Mouse (Mus musculus) intestine, postnatal 0 days (tissue): ENCODE measurements around the gene Hectd2. TPM values are rescaled to one million over a fixed set of nuclear protein-coding genes. Genes with fewer than 3 reads are reported as not detected.
A peak's percentile ranks its signal among the peaks of the same experiment; 100 is the strongest.

Experiments used
- ATAC-seq: fragments of 200-750 bp; cut with Nextera tagmentation; 2 replicates; pipeline ENCODE4 v1.8.0; 2017; ENCODE audit warnings: mild to moderate bottlenecking, moderate TSS enrichment, moderate library complexity
- H3K27ac ChIP-seq: fragments of 300-500 bp; sonication (generic); 2 replicates; pipeline ENCODE4 v1.5.1; 2014; ENCODE audit warnings: mild to moderate bottlenecking, low read depth, low read length, moderate library complexity
- H3K27me3 ChIP-seq: fragments of 300-500 bp; sonication (generic); replicated peaks from 2 replicates; pipeline ENCODE4 v1.6.1; 2014; ENCODE audit warnings: low read length, mixed read lengths; ENCODE audit not compliant: control insufficient read depth, insufficient read depth
- H3K36me3 ChIP-seq: fragments of 300-500 bp; sonication (generic); 2 replicates; pipeline ENCODE4 v1.6.1; 2014; ENCODE audit warnings: mild to moderate bottlenecking, moderate library complexity; ENCODE audit not compliant: control insufficient read depth, insufficient read depth
- H3K4me1 ChIP-seq: fragments of 300-500 bp; sonication (generic); replicated peaks from 2 replicates; pipeline ENCODE4 v1.6.1; 2014; ENCODE audit warnings: antibody characterized with exemption, low read length, mixed read lengths; ENCODE audit not compliant: control insufficient read depth, insufficient read depth
- H3K4me2 ChIP-seq: fragments of 300-500 bp; sonication (generic); replicated peaks from 2 replicates; pipeline ENCODE4 v1.6.1; 2014; ENCODE audit warnings: low read depth, mild to moderate bottlenecking, moderate library complexity
- H3K4me3 ChIP-seq: fragments of 300-500 bp; sonication (generic); 2 replicates; pipeline ENCODE4 v1.5.1; 2014; ENCODE audit warnings: low read depth, low read length
- H3K9ac ChIP-seq: fragments of 300-500 bp; sonication (generic); 2 replicates; pipeline ENCODE4 v1.6.1; 2014; ENCODE audit warnings: mild to moderate bottlenecking, low read depth, low read length
- H3K9me3 ChIP-seq: fragments of 300-500 bp; sonication (generic); 2 replicates; pipeline ENCODE4 v1.6.1; 2016; ENCODE audit warnings: mixed run types; ENCODE audit not compliant: control insufficient read depth
- CTCF ChIP-seq: sonication (generic); IDR thresholded peaks from 2 replicates; pipeline ENCODE4 v1.5.1; 2016; ENCODE audit warnings: low read depth, mild to moderate bottlenecking, control low read depth, antibody characterized with exemption, moderate library complexity
- WGBS: fragments of 180-500 bp; shearing (Covaris S2); extraction: QIAGEN DNeasy Blood & Tissue Kit; methylation state at CpG from one replicate; pipeline ENCODE4 v1.1.7; 2014; 5-methylcytosine and 5-hydroxymethylcytosine counted together
- polyA plus RNA-seq: library from polyadenylated mRNA; unstranded; fragments of >200 nt; fragmentation: Nextera tagmentation; extraction: Ambion mirVana; gene quantifications from 2 replicates; pipeline ENCODE4 v1.2.1, GENCODE M21; 2015

The Hectd2 gene
- polyA plus RNA-seq, 1 experiment from 2014 or later: 1.0 TPM

DNA sequence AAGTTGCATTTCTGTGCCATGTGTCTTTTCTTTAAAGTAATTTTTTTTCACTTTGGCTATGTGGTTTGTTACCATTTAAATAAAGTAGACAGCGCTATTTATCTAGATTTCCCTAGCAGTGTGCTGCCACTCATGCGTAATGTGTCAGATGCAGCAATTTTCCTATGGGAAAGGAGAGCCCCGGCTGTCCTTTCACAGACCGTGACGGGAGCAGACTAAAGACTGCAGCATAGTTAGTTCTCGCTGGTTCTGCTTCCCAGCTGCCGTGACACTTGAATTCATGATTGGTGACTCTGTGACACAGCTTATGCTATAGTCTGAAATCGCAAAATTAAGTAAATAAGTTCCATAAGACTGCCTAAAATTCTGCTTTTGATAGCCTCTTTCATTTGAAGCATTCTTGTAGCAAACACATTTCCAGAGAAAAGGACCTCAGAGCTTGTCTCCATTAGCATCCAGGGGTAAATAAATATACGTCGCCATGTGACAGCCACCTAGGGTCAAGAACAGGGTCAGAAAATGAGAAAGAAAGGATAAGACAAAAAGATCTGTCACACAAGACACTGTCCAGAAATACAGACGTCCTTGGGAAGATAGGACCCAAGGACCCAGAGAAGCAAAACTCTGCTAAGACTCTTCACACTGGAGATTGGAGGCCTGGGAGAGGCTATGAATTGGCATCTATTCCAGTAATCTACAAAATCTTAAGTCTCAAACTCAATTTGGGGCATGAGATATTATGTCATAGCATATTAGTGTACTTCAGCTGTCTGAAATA is 48.3 kb downstream of the Hectd2 start:
- H3K36me3 ChIP-seq: no peaks in the 10 kb centered on the region
- no peak overlapping the region for H3K4me3 ChIP-seq
- H3K9ac ChIP-seq: no peak overlapping the region
- H3K4me1 ChIP-seq: no peaks in the 10 kb centered on the region
- 73% methylated on average over 11 of the region's 11 CpGs for WGBS
- no peak overlapping the region for H3K27ac ChIP-seq
- no peaks in the 10 kb centered on the region for H3K27me3 ChIP-seq
- TF ChIP-seq CTCF: no peak
- no peaks in the 10 kb centered on the region for H3K9me3 ChIP-seq
- no peak overlapping the region for H3K4me2 ChIP-seq
- no peak for ATAC-seq

GRCm38 (mm10) chr19:36606270-36606669 is 51.8 kb downstream of the Hectd2 start:
- Histone ChIP-seq H3K9ac (no peak overlapping the region), H3K4me2 (no peak overlapping the region), H3K4me3 (no peak overlapping the region), H3K4me1 (no peaks in the 10 kb centered on the region), H3K36me3 (no peaks in the 10 kb centered on the region), H3K9me3 (no peaks in the 10 kb centered on the region), H3K27ac (no peak overlapping the region), H3K27me3 (no peaks in the 10 kb centered on the region)
- no peak for ATAC-seq
- 44% methylated on average over 1 of the region's 1 CpGs for WGBS
- peak; percentile 50 for TF ChIP-seq CTCF

DNA sequence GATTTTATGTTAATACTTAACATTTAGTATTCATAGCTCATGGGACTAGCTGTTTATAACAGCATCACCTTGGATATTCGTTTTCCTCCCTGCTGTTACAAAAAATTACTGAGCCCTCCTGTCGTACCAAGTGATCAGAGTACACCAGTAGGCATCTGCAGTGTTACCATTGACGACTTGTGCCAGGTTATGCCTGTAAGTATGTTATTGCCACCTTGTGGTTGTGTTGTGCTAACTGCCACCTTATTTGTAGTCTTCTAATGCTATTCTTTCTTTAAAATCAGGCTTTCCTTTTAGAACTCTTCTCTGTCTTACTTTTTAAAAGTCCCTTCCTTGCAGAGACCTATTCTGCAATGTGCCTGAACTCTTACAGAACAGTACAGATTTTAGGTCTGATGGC is 54.8 kb downstream of the Hectd2 start:
- Histone ChIP-seq H3K36me3 (no peaks in the 10 kb centered on the region), H3K9me3 (no peaks in the 10 kb centered on the region), H3K4me1 (no peaks in the 10 kb centered on the region), H3K9ac (no peak overlapping the region), H3K27me3 (no peaks in the 10 kb centered on the region), H3K27ac (no peak overlapping the region), H3K4me3 (no peak overlapping the region), H3K4me2 (no peak overlapping the region)
- ATAC-seq: no peak
- TF ChIP-seq CTCF: peak; percentile 51
- WGBS: 53% methylated on average over 3 of the region's 3 CpGs

- H3K9ac ChIP-seq: no peak overlapping the region
- H3K4me2 ChIP-seq: no peak overlapping the region
- H3K27ac ChIP-seq: no peak overlapping the region
- H3K4me1 ChIP-seq: no peaks in the 10 kb centered on the region
- H3K36me3 ChIP-seq: no peaks in the 10 kb centered on the region
- no peak for TF ChIP-seq CTCF
- H3K4me3 ChIP-seq: no peak overlapping the region
- WGBS: 66% methylated on average over 2 of the region's 2 CpGs
- H3K9me3 ChIP-seq: no peaks in the 10 kb centered on the region
- H3K27me3 ChIP-seq: no peaks in the 10 kb centered on the region
- no peak for ATAC-seq
Observed at GRCm38 (mm10) chr19:36610309-36610708, 55.9 kb downstream of the Hectd2 start.

- no peak for ATAC-seq
- H3K36me3 ChIP-seq: no peaks in the 10 kb centered on the region
- H3K27ac ChIP-seq: no peak overlapping the region
- H3K9ac ChIP-seq: no peak overlapping the region
- H3K27me3 ChIP-seq: no peaks in the 10 kb centered on the region
- H3K9me3 ChIP-seq: no peaks in the 10 kb centered on the region
- no peaks in the 10 kb centered on the region for H3K4me1 ChIP-seq
- H3K4me3 ChIP-seq: no peak overlapping the region
- TF ChIP-seq CTCF: no peak
- 89% methylated on average over 1 of the region's 1 CpGs for WGBS
- no peak overlapping the region for H3K4me2 ChIP-seq
Observed at GRCm38 (mm10) chr19:36625906-36626305, 71.5 kb downstream of the Hectd2 start.

DNA sequence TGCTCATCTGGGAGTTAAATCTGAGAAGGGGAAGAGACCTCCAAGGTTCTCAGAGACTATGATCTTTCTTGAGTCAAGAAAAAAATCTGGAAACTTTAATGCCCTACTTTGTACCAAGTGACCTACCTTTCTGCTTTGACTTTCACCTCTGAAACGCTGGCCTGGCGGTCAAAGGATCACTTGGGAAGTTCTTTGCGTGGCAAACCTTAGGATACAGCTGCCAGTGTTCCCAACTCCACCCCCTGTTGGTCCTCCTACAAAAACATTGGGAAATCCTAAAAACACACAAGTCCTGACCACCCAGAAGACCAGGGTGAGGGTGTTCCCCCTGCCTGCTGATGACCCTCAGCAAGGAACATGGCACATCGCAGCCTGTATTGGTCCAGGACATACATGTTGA is 72.4 kb downstream of the Hectd2 start:
- Histone ChIP-seq H3K4me1 (no peaks in the 10 kb centered on the region), H3K4me3 (no peak overlapping the region), H3K36me3 (no peaks in the 10 kb centered on the region), H3K27ac (no peak overlapping the region), H3K27me3 (no peaks in the 10 kb centered on the region), H3K9me3 (no peaks in the 10 kb centered on the region), H3K9ac (no peak overlapping the region), H3K4me2 (no peak overlapping the region)
- no peak for TF ChIP-seq CTCF
- no peak for ATAC-seq
- WGBS: 90% methylated on average over 4 of the region's 4 CpGs
